Mouse (Mus musculus): ENCODE results near the gene Zfp503. TPM values are rescaled to one million over a fixed set of nuclear protein-coding genes. Genes with fewer than 3 reads are reported as not detected.

The Zfp503 gene
- not detected for polyA plus RNA-seq (2017; shearing (Covaris generic))

GRCm38 (mm10) chr14:21989291-21989913, at the start of gene Zfp503:
Zfp503 (minus strand) TSS chr14:21989601.

DNA sequence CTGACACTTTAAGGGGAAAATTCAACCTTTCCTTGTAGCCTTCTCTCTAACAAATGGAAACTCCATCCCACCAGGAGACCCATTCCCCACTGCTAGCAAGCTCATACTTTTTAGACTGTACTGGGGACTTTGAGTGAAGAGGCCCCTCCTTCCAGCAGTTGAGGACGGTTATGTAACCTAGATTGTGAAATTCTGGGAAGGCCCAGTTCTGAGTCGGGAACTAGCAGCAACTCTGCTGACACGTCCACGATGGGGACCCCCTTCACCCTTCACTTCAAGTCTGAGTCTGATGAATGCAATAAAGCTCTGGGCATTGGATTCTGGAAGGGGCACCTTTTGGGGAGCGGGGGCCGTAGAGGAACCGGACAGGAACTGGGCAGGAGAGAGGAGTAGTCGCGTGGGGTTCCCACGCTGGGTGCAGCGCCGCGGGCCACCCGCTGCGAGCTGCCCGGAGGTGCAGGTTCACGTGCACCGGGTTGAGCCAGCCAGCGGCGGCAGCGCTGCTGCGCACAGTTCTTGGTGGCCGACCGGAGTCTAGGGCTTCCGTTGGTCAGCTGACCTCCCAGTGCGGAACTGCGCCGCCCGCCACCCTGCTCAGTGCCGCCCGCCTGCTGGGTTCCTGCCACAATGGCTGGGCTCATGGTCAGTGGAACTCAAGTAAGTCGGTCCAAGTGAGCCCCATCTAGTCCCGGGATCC, 30.0 kb upstream of the Zfp503 start, which contains the start of gene Lrmda:
Lrmda (plus strand) TSS at position 461 of the 697 bp plus-strand sequence.

Other genes with a start within 250 kb of the Zfp503 start
- 6.4 TPM for gene Samd8, start 239.1 kb downstream of the Zfp503 start, polyA plus RNA-seq (2017; shearing (Covaris generic))
- gene Dusp13, start 238.4 kb downstream of the Zfp503 start, polyA plus RNA-seq (2017; shearing (Covaris generic)): not detected
- gene Vdac2, start 164.4 kb downstream of the Zfp503 start, polyA plus RNA-seq (2017; shearing (Covaris generic)): 195 TPM
- 35.2 TPM for gene Comtd1, start 140.6 kb downstream of the Zfp503 start, polyA plus RNA-seq (2017; shearing (Covaris generic))
- not detected for gene Lrmda, start 30.1 kb upstream of the Zfp503 start, polyA plus RNA-seq (2017; shearing (Covaris generic))

Data from inflammation-experienced regulatory T-cells, adult 16 weeks (primary cell).